Mouse (Mus musculus): ENCODE data around the gene Lemd1. TPM values are rescaled to one million over a fixed set of nuclear protein-coding genes. Genes with fewer than 3 reads are reported as not detected.
A peak's percentile ranks its signal among the peaks of the same experiment; 100 is the strongest.

The Lemd1 gene
- polyA plus RNA-seq, 1 experiment from 2014 or later, result 0.32 TPM

DNA sequence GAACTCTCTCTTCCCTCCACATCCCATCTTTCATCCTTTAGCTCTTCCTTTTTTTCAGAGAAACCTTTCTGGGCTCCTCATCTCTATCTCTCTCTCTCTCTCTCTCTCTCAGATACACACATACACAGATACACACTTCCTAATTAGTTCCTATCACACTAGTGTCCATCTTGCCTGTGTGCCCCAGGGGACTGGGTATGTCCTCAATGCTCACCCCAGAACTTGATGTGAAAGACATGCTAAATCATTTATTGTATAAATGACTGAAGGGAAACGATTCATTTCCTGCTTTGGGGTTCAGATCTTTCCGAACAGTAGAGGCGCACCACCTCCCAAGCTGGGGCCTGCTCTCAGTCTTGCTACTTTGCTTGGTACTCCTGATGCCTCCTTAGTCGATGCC lies 2.0 kb upstream of the Lemd1 start:
- H3K27me3 ChIP-seq (ENCODE audit: insufficient read depth, low read length), result peaks cover 72% of the 10 kb centered on the region
- H3K4me3 ChIP-seq (ENCODE audit: low read length), result no peak overlapping the region
- H3K9ac ChIP-seq (replicated peaks; ENCODE audit: low read length), result no peak overlapping the region
- no peak overlapping the region for H3K27ac ChIP-seq (ENCODE audit: low read length)
- ATAC-seq (ENCODE audit: low FRiP score, low TSS enrichment), result no peak
- WGBS, result 47% methylated on average over 4 of the region's 4 CpGs
- H3K9me3 ChIP-seq (ENCODE audit: low read length), result no peaks in the 10 kb centered on the region
- no peak overlapping the region for H3K4me2 ChIP-seq (replicated peaks; ENCODE audit: low read depth, low read length)
- no peaks in the 10 kb centered on the region for H3K36me3 ChIP-seq (ENCODE audit: insufficient read depth, low read length)
- H3K4me1 ChIP-seq (ENCODE audit: insufficient read depth, low read length), result peaks cover 26% of the 10 kb centered on the region

DNA sequence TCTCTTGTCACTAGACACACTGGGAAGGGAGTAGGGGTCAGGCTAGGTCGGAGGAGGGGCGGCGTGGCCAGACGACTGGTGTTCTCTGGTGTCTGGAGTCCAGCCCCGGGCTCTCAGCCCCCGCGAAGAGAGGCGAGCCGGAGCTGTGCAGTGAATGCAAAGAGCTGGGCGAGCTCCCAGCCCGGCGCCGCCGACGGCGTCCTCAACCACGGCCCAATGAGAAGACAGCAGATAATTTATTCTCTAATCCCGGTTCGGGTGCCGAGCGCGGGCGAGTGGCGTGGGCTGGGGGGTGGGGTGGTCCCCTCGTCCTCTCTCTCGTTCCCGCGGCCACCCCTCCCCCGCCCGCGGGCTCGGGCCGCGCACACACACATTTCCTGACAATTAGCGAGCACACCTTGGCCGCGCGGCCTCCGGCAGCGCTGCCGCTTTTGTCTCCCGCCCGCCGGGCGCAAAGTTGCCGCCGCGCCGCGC lies 1.2 kb upstream of the Lemd1 start:
- Histone ChIP-seq H3K27me3 (ENCODE audit: insufficient read depth, low read length) (peaks cover 80% of the 10 kb centered on the region), H3K4me3 (ENCODE audit: low read length) (peak overlapping the region; percentile 63), H3K27ac (ENCODE audit: low read length) (no peak overlapping the region), H3K4me2 (replicated peaks; ENCODE audit: low read depth, low read length) (peak overlapping the region; percentile 98), H3K9me3 (ENCODE audit: low read length) (no peaks in the 10 kb centered on the region), H3K36me3 (ENCODE audit: insufficient read depth, low read length) (no peaks in the 10 kb centered on the region), H3K9ac (replicated peaks; ENCODE audit: low read length) (peak overlapping the region; percentile 57), H3K4me1 (ENCODE audit: insufficient read depth, low read length) (peaks cover 31% of the 10 kb centered on the region)
- peak; percentile 40 for ATAC-seq (ENCODE audit: low FRiP score, low TSS enrichment)
- WGBS, result 0% methylated on average over 48 of the region's 50 CpGs

DNA sequence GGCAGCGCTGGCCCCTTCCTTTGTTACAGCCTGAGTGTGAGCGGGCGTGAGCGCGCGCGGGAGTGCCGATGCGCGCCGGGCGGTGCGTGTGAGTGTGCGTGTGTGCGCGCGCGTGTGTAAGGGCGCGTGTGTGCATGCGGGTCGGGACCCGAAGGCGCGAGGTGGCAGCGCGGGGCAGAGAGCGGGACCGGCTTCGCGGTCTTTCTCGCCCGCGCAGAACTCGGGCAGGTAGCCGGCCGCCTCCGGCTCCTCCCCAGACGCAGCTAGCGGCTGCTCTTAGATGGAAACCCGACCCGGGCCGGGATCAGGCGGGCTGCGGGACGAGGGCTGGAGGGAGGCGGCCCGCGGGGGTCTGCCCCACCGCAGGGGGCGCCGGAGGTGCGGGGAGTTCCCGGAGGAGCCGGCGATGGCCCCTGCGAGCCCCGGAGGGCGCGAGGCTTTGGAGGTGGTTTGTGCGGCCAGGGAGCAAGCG lies 574 bp upstream of the Lemd1 start:
- peaks cover 81% of the 10 kb centered on the region for H3K27me3 ChIP-seq (ENCODE audit: insufficient read depth, low read length)

DNA sequence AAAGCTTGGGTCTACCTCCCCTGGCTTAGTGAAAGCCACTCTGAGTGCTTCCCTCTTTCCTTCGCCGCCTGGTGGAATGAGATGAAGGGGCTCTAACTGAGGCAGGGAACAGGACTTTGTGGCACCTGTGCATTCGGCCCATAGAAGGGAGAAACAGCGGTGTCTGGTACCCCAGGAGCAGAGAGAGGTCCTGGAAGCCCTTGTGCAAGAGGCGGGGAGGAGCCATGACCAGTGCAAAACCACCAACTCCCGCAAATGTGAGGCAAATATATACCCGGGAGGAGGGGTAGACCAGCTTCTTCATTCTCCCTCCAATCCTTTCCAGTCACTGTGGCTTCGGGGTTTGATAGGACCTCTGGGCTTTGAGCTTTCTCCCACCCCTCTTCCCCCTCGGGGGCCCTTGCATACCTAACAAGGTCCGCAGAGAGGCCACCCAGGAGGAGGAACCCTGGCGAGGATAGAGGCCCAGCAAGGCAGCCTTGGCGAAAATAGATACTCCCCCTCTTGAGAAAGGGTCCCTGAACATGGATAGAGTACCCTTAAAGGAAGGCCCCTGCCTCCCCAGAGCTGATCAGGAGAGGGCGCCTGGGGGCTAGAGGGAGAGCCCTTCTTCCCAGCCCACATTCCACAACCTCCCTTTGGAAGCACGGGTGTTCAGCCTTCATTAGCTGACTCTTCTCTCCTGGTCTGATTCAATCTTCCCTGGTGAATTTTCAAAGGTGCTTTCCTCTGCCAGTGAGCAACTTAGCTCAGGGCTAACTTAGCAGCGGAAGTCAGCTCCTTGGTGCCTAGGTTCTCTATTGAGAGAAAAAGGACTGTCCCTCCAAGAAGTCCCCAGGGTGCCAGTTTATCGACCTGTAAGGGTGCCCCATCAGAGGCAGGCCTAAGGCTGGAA lies 802 bp downstream of the Lemd1 start:
- Histone ChIP-seq H3K4me3 (ENCODE audit: low read length) (peak overlapping the region; percentile 63), H3K9ac (replicated peaks; ENCODE audit: low read length) (no peak overlapping the region), H3K9me3 (ENCODE audit: low read length) (no peaks in the 10 kb centered on the region), H3K4me1 (ENCODE audit: insufficient read depth, low read length) (peaks cover 33% of the 10 kb centered on the region), H3K36me3 (ENCODE audit: insufficient read depth, low read length) (no peaks in the 10 kb centered on the region), H3K27me3 (ENCODE audit: insufficient read depth, low read length) (peaks cover 79% of the 10 kb centered on the region), H3K4me2 (replicated peaks; ENCODE audit: low read depth, low read length) (peak overlapping the region; percentile 98), H3K27ac (ENCODE audit: low read length) (no peak overlapping the region)
- 4% methylated on average over 16 of the region's 16 CpGs for WGBS
- ATAC-seq (ENCODE audit: low FRiP score, low TSS enrichment), result no peak

More for the DNA sequence above, 574 bp upstream of the Lemd1 start:
- H3K4me2 ChIP-seq (replicated peaks; ENCODE audit: low read depth, low read length), result peak overlapping the region; percentile 98
- peak overlapping the region; percentile 57 for H3K9ac ChIP-seq (replicated peaks; ENCODE audit: low read length)
- H3K27ac ChIP-seq (ENCODE audit: low read length), result no peak overlapping the region
- H3K9me3 ChIP-seq (ENCODE audit: low read length), result no peaks in the 10 kb centered on the region
- H3K36me3 ChIP-seq (ENCODE audit: insufficient read depth, low read length), result no peaks in the 10 kb centered on the region
- under 1% methylated on average over 59 of the region's 62 CpGs for WGBS
- ATAC-seq (ENCODE audit: low FRiP score, low TSS enrichment), result peak; percentile 10; the same call in 1 of the 2 replicates
- H3K4me3 ChIP-seq (ENCODE audit: low read length), result peak overlapping the region; percentile 63
- peaks cover 33% of the 10 kb centered on the region for H3K4me1 ChIP-seq (ENCODE audit: insufficient read depth, low read length)

DNA sequence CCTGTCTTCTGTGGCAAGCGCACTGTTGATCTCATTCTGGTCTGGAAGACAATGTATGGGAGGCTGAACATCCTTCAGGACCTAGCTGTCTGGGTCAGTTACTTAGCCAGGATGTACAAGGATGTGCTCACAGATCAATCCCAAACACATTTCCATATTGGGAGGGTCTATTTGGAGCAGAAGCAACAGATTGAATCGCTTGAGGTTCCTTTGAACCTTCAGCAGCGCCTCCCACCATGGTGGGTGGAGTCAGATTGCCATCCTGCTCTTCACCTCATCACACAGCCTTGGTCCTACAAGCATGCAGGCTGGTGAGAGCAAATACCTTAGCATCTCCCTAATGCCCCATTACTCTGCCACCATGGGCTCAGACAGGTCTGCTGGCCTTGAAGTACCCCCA lies 2.6 kb downstream of the Lemd1 start:
- no peak overlapping the region for H3K27ac ChIP-seq (ENCODE audit: low read length)

DNA sequence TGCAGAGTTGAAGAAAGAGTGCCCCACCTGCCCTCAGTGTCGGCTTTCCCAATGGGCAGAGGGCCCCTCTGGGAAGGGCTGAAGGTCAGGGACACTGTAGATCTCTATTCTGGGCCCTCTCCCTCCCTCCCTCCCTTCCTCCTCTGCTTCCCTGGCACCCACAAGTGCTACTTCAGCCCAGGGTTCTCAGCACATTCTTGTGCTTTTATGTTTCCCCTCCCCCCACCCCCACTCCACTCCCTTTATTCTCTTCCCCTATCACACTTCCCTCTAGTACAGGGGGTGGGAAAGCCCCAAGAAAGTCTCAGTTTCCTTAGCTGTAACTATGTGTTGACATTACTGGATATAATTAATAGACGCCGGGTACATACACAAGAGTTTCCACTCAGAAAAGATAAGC lies 3.4 kb downstream of the Lemd1 start:
- WGBS, result 46% methylated on average over 3 of the region's 3 CpGs
- Histone ChIP-seq H3K27ac (ENCODE audit: low read length) (no peak overlapping the region), H3K4me2 (replicated peaks; ENCODE audit: low read depth, low read length) (no peak overlapping the region), H3K36me3 (ENCODE audit: insufficient read depth, low read length) (no peaks in the 10 kb centered on the region), H3K27me3 (ENCODE audit: insufficient read depth, low read length) (peaks cover 70% of the 10 kb centered on the region), H3K4me1 (ENCODE audit: insufficient read depth, low read length) (peaks cover 33% of the 10 kb centered on the region), H3K9ac (replicated peaks; ENCODE audit: low read length) (no peak overlapping the region), H3K4me3 (ENCODE audit: low read length) (no peak overlapping the region), H3K9me3 (ENCODE audit: low read length) (no peaks in the 10 kb centered on the region)
- no peak for ATAC-seq (ENCODE audit: low FRiP score, low TSS enrichment)

More for the DNA sequence above, 2.6 kb downstream of the Lemd1 start:
- Histone ChIP-seq H3K4me1 (ENCODE audit: insufficient read depth, low read length) (peaks cover 33% of the 10 kb centered on the region), H3K9me3 (ENCODE audit: low read length) (no peaks in the 10 kb centered on the region), H3K9ac (replicated peaks; ENCODE audit: low read length) (no peak overlapping the region), H3K36me3 (ENCODE audit: insufficient read depth, low read length) (no peaks in the 10 kb centered on the region), H3K27me3 (ENCODE audit: insufficient read depth, low read length) (peaks cover 75% of the 10 kb centered on the region), H3K4me2 (replicated peaks; ENCODE audit: low read depth, low read length) (no peak overlapping the region), H3K4me3 (ENCODE audit: low read length) (no peak overlapping the region)
- no peak for ATAC-seq (ENCODE audit: low FRiP score, low TSS enrichment)
- 54% methylated on average over 3 of the region's 3 CpGs for whole genome bisulfite sequencing

DNA sequence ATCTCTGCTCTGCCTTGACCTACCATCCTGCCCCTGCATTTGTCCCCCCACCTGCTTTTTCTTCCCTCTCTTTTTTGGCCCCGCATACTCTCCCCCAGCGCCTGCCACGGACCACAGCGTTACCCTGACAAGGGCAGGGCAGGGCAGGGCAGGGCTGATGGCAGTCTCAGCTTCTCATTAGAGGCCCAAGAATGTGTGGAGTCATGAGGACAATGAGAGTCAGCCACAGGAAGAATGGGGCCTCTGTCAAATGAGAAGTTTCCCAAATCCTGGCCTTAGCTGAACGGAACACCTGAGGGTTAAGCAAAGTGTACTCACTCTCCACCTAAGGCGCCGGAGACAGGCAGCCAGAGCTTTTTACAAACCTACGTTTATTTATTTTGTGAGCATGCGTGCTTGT lies 3.9 kb downstream of the Lemd1 start:
- no peak overlapping the region for H3K9ac ChIP-seq (replicated peaks; ENCODE audit: low read length)
- no peaks in the 10 kb centered on the region for H3K36me3 ChIP-seq (ENCODE audit: insufficient read depth, low read length)
- no peak overlapping the region for H3K4me3 ChIP-seq (ENCODE audit: low read length)
- no peaks in the 10 kb centered on the region for H3K9me3 ChIP-seq (ENCODE audit: low read length)
- ATAC-seq (ENCODE audit: low FRiP score, low TSS enrichment), result no peak
- WGBS, result 52% methylated on average over 9 of the region's 9 CpGs
- peaks cover 34% of the 10 kb centered on the region for H3K4me1 ChIP-seq (ENCODE audit: insufficient read depth, low read length)
- H3K27me3 ChIP-seq (ENCODE audit: insufficient read depth, low read length), result peaks cover 67% of the 10 kb centered on the region
- H3K4me2 ChIP-seq (replicated peaks; ENCODE audit: low read depth, low read length), result no peak overlapping the region
- no peak overlapping the region for H3K27ac ChIP-seq (ENCODE audit: low read length)

DNA sequence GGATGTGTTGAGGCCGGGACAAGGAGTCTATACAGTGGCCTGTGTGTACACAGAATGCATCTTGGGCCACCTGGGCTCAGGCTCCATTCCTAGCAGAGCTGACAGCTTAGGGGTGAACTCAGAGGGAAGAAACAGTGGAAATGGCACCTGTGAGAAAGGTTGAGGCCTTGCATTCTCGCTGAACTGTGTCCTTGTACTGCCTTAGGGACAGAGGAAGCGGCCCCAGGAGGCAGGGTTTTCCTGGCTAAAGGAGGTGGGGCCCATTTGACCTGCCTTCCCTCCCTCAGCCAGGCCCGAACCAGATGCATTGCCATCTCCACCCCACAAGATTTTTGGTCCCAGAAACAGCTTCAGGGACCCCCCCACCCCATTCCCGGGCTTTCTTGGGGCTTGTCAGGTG lies 4.5 kb downstream of the Lemd1 start:
- no peak overlapping the region for H3K9ac ChIP-seq (replicated peaks; ENCODE audit: low read length)
- peaks cover 67% of the 10 kb centered on the region for H3K27me3 ChIP-seq (ENCODE audit: insufficient read depth, low read length)
- H3K4me1 ChIP-seq (ENCODE audit: insufficient read depth, low read length), result peaks cover 35% of the 10 kb centered on the region
- no peaks in the 10 kb centered on the region for H3K36me3 ChIP-seq (ENCODE audit: insufficient read depth, low read length)
- ATAC-seq (ENCODE audit: low FRiP score, low TSS enrichment), result no peak
- no peak overlapping the region for H3K4me2 ChIP-seq (replicated peaks; ENCODE audit: low read depth, low read length)
- WGBS, result 42% methylated on average over 5 of the region's 5 CpGs
- peak overlapping the region; percentile 43; the same call in 1 of the 2 replicates for H3K27ac ChIP-seq (ENCODE audit: low read length)
- no peak overlapping the region for H3K4me3 ChIP-seq (ENCODE audit: low read length)
- no peaks in the 10 kb centered on the region for H3K9me3 ChIP-seq (ENCODE audit: low read length)

DNA sequence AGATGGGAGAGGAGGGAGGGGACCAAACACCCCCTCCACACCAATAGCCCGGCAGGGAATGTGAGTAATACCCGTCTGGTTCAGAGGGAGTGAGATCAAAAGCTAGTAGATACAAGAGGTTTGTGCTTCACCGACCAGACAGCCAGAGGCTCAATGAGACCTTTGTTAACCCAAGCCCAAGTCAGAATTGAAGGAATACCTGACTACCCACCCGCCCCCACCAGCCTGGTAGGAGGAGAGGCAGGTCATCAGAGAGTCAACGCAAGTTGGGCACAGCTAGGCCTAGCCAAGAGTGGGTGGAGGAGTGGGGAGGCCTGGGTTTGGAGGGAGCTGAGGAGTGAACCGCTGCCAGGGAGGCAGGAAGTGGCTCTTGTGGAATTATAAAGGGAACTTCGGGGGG lies 5.1 kb downstream of the Lemd1 start:
- Histone ChIP-seq H3K4me1 (ENCODE audit: insufficient read depth, low read length) (peaks cover 32% of the 10 kb centered on the region), H3K27me3 (ENCODE audit: insufficient read depth, low read length) (peaks cover 62% of the 10 kb centered on the region), H3K4me2 (replicated peaks; ENCODE audit: low read depth, low read length) (no peak overlapping the region), H3K27ac (ENCODE audit: low read length) (no peak overlapping the region), H3K4me3 (ENCODE audit: low read length) (no peak overlapping the region), H3K36me3 (ENCODE audit: insufficient read depth, low read length) (no peaks in the 10 kb centered on the region), H3K9ac (replicated peaks; ENCODE audit: low read length) (no peak overlapping the region), H3K9me3 (ENCODE audit: low read length) (no peaks in the 10 kb centered on the region)
- WGBS, result 22% methylated on average over 7 of the region's 7 CpGs
- ATAC-seq (ENCODE audit: low FRiP score, low TSS enrichment), result no peak

DNA sequence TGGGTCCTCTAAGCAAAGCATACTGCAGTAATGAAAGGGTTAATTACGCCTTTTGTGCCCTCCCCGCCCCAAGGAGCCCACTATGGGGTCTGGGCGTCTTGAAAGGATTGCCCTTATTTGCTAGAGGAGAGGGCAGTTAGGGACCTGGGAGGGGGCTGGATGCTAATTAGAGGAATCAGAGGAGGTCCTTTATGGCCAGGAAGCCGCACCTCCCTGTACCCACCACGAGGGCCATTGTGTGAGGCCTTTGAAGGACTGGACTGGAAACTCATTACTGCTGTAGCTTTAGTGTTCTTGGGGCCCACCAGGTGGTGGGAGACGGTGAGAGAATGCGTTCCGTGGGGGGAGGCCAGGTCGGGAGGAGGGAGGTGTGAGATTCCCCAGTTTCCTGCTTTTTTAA lies 6.4 kb downstream of the Lemd1 start:
- H3K9ac ChIP-seq (replicated peaks; ENCODE audit: low read length), result no peak overlapping the region
- H3K4me2 ChIP-seq (replicated peaks; ENCODE audit: low read depth, low read length), result no peak overlapping the region
- H3K36me3 ChIP-seq (ENCODE audit: insufficient read depth, low read length), result no peaks in the 10 kb centered on the region
- H3K27me3 ChIP-seq (ENCODE audit: insufficient read depth, low read length), result peaks cover 52% of the 10 kb centered on the region
- 14% methylated on average over 9 of the region's 9 CpGs for WGBS
- H3K9me3 ChIP-seq (ENCODE audit: low read length), result no peaks in the 10 kb centered on the region
- ATAC-seq (ENCODE audit: low FRiP score, low TSS enrichment), result 0 out of 2 replicates have a peak, but pooled peaks have one; percentile 31
- no peak overlapping the region for H3K4me3 ChIP-seq (ENCODE audit: low read length)
- peaks cover 19% of the 10 kb centered on the region for H3K4me1 ChIP-seq (ENCODE audit: insufficient read depth, low read length)
- no peak overlapping the region for H3K27ac ChIP-seq (ENCODE audit: low read length)
